Mouse (Mus musculus) kidney, postnatal 0 days (tissue): ENCODE measurements at regions not wholly inside any gene's neighbourhood (a gene's known extent, or its start where the extent isn't known, plus 50 kb on each side); places are given as distances from the start of the nearest gene placed in this dataset.

Experiments used
- ATAC-seq: fragments of 200-750 bp; cut with Nextera tagmentation; replicated peaks from 2 replicates; pipeline ENCODE4 v1.8.0; 2017; ENCODE audit warnings: low read depth, moderate number of reproducible peaks, moderate TSS enrichment, moderate library complexity; ENCODE audit not compliant: low FRiP score
- DNase-seq: peaks from one replicate; pipeline ENCODE4 v3.0.0-alpha.2; 2016; ENCODE audit warnings: low spot score
- H3K27ac ChIP-seq: fragments of 300-500 bp; sonication (generic); 2 replicates; pipeline ENCODE4 v1.5.1; 2014; ENCODE audit warnings: mild to moderate bottlenecking
- H3K27me3 ChIP-seq: fragments of 300-500 bp; sonication (generic); 2 replicates; pipeline ENCODE4 v1.6.1; 2014; ENCODE audit warnings: low read length, mixed read lengths; ENCODE audit not compliant: insufficient read depth
- H3K36me3 ChIP-seq: fragments of 300-500 bp; sonication (generic); 2 replicates; pipeline ENCODE4 v1.6.1; 2014; ENCODE audit warnings: low read length, mixed read lengths; ENCODE audit not compliant: insufficient read depth
- H3K4me1 ChIP-seq: fragments of 300-500 bp; sonication (generic); replicated peaks from 2 replicates; pipeline ENCODE4 v1.6.1; 2014; ENCODE audit warnings: antibody characterized with exemption, low read length, mixed read lengths; ENCODE audit not compliant: insufficient read depth
- H3K4me2 ChIP-seq: fragments of 300-500 bp; sonication (generic); 2 replicates; pipeline ENCODE4 v1.6.1; 2014; ENCODE audit warnings: mild to moderate bottlenecking, low read length, moderate library complexity, mixed read lengths
- H3K4me3 ChIP-seq: fragments of 300-500 bp; sonication (generic); replicated peaks from 2 replicates; pipeline ENCODE4 v1.5.1; 2014; ENCODE audit warnings: low read depth, low read length
- H3K9ac ChIP-seq: fragments of 300-500 bp; sonication (generic); 2 replicates; pipeline ENCODE4 v1.6.1; 2014; ENCODE audit warnings: low read depth, low read length
- H3K9me3 ChIP-seq: fragments of 300-500 bp; sonication (generic); replicated peaks from 2 replicates; pipeline ENCODE4 v1.6.1; 2016; ENCODE audit warnings: low read length, inconsistent platforms, mixed read lengths
- CTCF ChIP-seq: IDR thresholded peaks from 2 replicates; pipeline ENCODE4 v1.5.1; 2016; ENCODE audit warnings: antibody characterized with exemption, low read depth, mild to moderate bottlenecking, moderate library complexity
- WGBS: fragments of 180-500 bp; shearing (Covaris S2); extraction: QIAGEN DNeasy Blood & Tissue Kit; methylation state at CpG from one replicate; pipeline ENCODE4 v1.1.7; 2014; 5-methylcytosine and 5-hydroxymethylcytosine counted together

DNA sequence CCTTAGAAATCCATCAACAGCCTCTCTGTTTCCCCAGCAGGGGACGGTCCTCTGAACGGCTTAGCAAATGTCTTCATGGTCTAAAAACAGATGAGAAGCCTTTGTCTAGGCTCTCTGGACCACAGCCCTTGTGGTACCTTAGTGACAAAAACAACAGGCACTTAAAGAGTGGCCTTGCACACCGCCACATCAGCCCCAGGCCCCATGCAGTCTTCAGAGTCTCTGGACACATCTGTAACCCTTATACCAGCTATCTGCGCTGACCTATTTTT is 87.2 kb upstream of the Npas2 start:
- Histone ChIP-seq H3K27ac (no peak overlapping the region), H3K4me1 (no peaks in the 10 kb centered on the region), H3K27me3 (no peaks in the 10 kb centered on the region), H3K4me2 (no peak overlapping the region), H3K4me3 (no peak overlapping the region), H3K9ac (no peak overlapping the region), H3K36me3 (no peaks in the 10 kb centered on the region), H3K9me3 (no peaks in the 10 kb centered on the region)
- no peak for ATAC-seq
- DNase-seq, result no peak
- no peak for TF ChIP-seq CTCF
- 77% methylated on average over 4 of the region's 4 CpGs for WGBS

DNA sequence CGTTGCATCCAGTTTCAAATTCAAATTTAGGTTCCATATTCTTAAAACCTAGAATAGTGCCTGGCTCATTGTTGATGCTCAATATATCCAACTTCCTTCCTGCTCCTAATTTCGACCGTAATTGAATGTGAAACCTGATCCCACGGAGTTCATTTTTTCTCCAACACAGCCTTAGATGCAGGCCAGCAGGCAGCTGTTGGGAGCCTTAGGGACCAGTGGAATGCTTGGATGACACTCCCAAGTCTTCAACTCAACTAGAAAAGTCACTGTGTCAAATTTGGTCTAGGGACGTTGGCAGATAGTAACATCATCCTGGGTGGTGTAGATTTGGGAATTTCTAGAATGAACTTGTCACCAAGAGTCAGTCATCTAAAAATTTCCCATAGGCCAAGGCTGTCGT is 86.9 kb upstream of the Npas2 start:
- TF ChIP-seq CTCF, result no peak
- H3K4me1 ChIP-seq, result no peaks in the 10 kb centered on the region
- H3K27me3 ChIP-seq, result no peaks in the 10 kb centered on the region
- H3K9ac ChIP-seq, result no peak overlapping the region
- ATAC-seq (no peak), DNase-seq (peak; percentile 35)
- no peak overlapping the region for H3K4me2 ChIP-seq
- H3K9me3 ChIP-seq, result no peaks in the 10 kb centered on the region
- no peak overlapping the region for H3K27ac ChIP-seq
- H3K4me3 ChIP-seq, result no peak overlapping the region
- no peaks in the 10 kb centered on the region for H3K36me3 ChIP-seq
- WGBS, result 46% methylated on average over 6 of the region's 6 CpGs

DNA sequence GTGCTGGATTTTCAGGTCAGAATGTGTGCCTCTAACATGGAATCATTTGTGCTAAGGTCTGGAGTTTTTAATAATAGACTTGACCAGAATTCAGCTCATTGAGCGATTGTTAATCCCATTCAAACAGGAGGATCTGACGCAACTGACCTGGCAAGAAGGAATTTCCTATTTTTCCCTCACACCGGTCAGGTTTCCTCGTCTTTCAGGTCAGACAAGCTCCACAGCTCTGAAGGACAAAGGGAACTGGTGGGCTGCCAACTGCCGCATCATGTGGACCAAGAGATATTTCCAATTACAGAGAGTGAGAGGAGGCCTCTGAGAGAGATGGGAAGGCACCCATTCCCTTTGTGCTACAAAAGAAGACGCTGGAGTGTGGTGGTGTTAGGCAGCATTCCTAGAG is 77.2 kb upstream of the Npas2 start:
- no peak overlapping the region for H3K4me3 ChIP-seq
- WGBS, result 84% methylated on average over 6 of the region's 6 CpGs
- H3K4me2 ChIP-seq, result no peak overlapping the region
- H3K4me1 ChIP-seq, result no peaks in the 10 kb centered on the region
- H3K27ac ChIP-seq, result no peak overlapping the region
- TF ChIP-seq CTCF, result no peak
- no peaks in the 10 kb centered on the region for H3K9me3 ChIP-seq
- H3K36me3 ChIP-seq, result no peaks in the 10 kb centered on the region
- no peak for ATAC-seq
- no peak for DNase-seq
- H3K9ac ChIP-seq, result no peak overlapping the region
- no peaks in the 10 kb centered on the region for H3K27me3 ChIP-seq

DNA sequence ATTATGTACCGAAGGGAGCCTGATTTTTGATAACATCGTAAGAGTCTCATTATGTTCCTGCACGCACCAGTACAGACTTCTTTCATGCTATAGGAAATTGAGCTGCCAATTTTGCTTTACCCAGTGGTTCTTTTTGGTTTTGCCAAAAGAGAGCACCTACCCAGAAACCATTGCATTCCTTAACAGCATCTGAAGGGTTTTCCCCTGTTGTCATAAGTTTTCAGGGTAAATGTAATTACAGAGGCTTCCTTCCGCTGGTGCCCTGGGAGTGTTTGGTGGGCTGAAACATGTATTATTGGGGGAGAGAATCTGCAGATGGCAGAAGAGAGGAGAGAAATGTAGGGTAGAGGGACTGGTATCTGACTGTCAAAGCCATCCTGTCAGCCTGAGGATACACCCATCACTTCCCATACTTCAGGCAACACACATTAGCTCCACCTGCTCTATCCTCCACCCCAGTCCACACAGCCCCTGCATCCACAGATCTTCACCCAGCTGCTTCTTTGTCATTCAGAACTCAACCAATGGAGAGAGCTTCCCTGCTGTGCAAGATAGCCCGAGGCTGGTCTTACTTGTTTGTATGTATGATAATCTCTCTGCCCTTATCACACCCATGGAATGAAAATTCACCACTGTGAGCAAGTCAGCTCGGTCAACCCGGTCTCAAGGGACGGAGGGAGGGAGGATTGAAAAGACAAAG is 71.1 kb upstream of the Npas2 start:
- DNase-seq (no peak), ATAC-seq (no peak)
- no peaks in the 10 kb centered on the region for H3K36me3 ChIP-seq
- no peak overlapping the region for H3K9ac ChIP-seq
- H3K27ac ChIP-seq, result no peak overlapping the region
- no peak overlapping the region for H3K4me2 ChIP-seq
- no peaks in the 10 kb centered on the region for H3K4me1 ChIP-seq
- no peaks in the 10 kb centered on the region for H3K9me3 ChIP-seq
- no peaks in the 10 kb centered on the region for H3K27me3 ChIP-seq
- 65% methylated on average over 8 of the region's 8 CpGs for WGBS
- no peak for TF ChIP-seq CTCF
- H3K4me3 ChIP-seq, result no peak overlapping the region

DNA sequence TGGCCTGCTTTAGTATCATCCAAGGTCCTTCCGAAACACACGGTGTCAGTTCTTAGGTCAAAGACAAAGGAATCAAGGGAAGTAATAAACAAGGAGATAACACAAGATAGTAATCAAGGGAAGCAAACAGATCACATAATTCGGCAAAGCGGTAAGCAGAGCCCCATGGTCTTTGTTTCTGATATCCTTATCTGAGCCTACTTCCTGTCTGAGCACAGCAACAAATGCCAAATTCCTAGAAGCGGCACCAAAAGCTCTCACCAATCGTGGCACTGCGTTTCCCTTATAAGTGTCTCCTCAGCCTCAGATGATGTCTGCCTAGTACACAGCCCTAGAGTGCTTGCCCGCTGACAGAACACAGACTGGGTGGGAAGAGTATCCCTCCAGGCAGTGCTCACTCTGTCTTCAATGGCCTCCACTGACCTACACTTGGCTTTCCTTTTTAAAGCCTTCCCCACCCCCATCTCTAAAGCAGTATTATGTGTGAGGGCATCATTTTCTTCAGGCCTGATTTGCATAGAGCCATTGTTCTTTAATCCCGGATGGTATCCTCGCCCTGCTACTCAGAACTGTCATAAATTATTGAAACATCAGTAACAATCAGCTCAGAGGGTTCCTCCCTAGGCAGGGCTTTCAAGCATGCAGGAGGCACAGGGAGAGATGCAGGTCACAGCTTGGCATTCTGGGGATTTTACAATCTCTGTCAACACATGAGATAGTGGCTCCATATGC is 70.3 kb upstream of the Npas2 start:
- Histone ChIP-seq H3K4me1 (no peaks in the 10 kb centered on the region), H3K9me3 (no peaks in the 10 kb centered on the region), H3K27me3 (no peaks in the 10 kb centered on the region), H3K9ac (no peak overlapping the region), H3K4me2 (no peak overlapping the region), H3K36me3 (no peaks in the 10 kb centered on the region), H3K4me3 (no peak overlapping the region), H3K27ac (no peak overlapping the region)
- 61% methylated on average over 10 of the region's 10 CpGs for WGBS
- no peak for TF ChIP-seq CTCF
- ATAC-seq (no peak), DNase-seq (peak; percentile 22)

DNA sequence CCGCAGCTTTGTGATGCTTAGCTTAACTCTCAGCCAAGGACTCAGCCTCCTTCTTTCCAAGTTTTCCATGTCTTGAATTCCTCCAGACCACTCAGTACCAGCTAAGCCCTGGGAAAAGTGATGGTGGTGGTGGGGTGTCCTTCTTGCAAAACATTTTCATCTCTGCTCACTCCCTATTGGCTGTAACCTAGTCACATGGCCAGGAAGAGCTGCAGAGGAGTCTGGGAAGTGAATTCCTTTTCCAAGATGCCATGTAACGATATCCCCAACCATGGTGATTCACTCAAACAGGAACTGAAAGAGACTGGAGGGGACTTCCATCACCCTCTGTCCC is 69.8 kb upstream of the Npas2 start:
- Histone ChIP-seq H3K4me2 (no peak overlapping the region), H3K9ac (no peak overlapping the region), H3K4me1 (no peaks in the 10 kb centered on the region), H3K27ac (no peak overlapping the region), H3K36me3 (no peaks in the 10 kb centered on the region), H3K9me3 (no peaks in the 10 kb centered on the region), H3K27me3 (no peaks in the 10 kb centered on the region), H3K4me3 (no peak overlapping the region)
- no peak for DNase-seq
- ATAC-seq, result no peak
- TF ChIP-seq CTCF, result no peak
- 64% methylated on average over 2 of the region's 2 CpGs for WGBS

DNA sequence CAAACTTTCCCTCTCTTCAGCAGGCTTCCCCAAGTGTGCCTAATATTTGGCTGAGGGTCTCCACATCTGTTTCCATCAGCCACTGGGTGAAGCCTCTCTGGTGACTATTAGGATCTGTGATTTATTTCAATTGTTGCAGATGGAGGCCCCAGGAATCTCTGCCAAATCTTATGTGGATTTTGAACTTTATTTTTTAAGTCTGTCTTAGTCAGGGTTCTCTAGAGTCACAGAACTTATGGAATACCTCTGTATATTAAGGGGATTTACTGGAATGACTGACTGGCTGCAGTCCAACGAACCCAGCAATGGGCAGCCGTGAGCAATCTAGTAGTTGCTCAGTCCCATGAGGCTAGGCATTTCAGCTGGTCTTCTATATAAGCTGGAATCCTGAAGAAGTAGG is 59.0 kb upstream of the Npas2 start:
- Histone ChIP-seq H3K4me1 (no peaks in the 10 kb centered on the region), H3K4me3 (no peak overlapping the region), H3K27me3 (no peaks in the 10 kb centered on the region), H3K27ac (no peak overlapping the region), H3K9me3 (no peaks in the 10 kb centered on the region), H3K9ac (no peak overlapping the region), H3K4me2 (no peak overlapping the region), H3K36me3 (no peaks in the 10 kb centered on the region)
- no peak for ATAC-seq
- no peak for TF ChIP-seq CTCF
- DNase-seq, result no peak
- 74% methylated on average over 2 of the region's 2 CpGs for WGBS
